Mouse (Mus musculus) cerebellum, postnatal 25 days (tissue): ENCODE results near the gene Adgrf2.
A peak's percentile ranks its signal among the peaks of the same experiment; 100 is the strongest.

ENCODE experiments used
- DNase-seq, 2 experiments: peaks; one replicate each; pipeline ENCODE4 v3.0.0; 2021; ENCODE audit warnings: mixed read lengths in 2 of 2

Adgrf2 gene

DNA sequence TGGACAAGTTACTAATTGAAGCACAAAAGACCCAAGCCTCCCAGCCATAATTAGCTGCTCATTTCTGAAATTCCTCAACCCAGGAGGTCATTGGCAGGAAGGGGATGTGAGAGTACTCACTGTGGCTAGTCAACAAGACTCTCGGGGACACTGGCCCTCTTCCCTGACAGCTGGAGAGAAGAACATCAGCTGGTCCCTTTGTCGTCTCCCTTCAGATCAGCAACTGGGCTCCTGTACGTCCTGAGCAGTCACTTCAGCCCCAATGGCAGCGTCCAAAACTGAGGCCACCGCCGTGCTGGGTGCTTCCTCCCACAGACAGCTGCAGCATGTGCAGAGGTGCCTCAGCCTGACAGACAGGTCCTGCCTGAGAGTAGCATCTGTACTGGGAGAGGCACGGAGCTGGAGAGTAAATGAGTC lies at the start of gene Adgrf2:
Gene Adgrf2 (minus strand): TSS at position 379 of the 417 bp plus-strand sequence.
- no peak for DNase-seq

DNA sequence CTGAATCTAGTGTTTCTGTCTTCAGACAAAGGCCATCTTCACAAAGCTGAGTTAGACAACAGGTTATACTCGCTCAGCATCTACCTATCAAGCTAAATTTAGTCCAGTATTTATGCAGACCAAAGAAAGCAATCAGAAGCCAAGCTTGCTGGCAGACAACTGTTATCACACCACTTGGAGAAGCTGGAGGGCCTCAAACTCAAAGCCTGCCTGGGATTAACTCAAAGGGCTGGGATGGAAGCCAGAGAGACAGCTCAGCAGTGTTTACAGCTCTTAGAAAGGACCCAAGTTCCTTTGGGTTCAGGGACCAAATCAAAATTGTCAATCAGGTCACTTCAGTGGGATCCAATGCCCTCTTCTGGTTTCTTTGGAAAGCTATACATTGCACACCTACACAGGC lies 48.8 kb upstream of the Adgrf2 start:
- no peak for DNase-seq

DNA sequence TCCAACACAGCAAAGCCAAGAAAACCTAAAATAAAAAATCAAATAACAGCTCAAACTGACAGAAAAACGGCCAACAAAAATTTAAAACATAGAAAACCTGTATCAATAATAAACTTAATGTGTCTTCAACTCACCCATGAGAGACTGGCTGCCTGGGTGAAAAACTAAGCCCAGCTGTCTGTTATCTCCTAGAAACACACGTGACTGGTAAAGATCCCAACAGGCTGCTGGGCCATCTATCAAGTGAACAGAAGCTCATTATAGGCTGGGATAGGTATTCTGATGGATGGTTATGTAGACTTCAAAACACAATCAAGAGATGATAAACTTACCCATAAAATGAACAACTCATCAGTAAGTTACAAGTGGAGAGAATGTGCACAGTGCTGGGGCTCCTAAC lies 47.7 kb upstream of the Adgrf2 start:
- DNase-seq = no peak

DNA sequence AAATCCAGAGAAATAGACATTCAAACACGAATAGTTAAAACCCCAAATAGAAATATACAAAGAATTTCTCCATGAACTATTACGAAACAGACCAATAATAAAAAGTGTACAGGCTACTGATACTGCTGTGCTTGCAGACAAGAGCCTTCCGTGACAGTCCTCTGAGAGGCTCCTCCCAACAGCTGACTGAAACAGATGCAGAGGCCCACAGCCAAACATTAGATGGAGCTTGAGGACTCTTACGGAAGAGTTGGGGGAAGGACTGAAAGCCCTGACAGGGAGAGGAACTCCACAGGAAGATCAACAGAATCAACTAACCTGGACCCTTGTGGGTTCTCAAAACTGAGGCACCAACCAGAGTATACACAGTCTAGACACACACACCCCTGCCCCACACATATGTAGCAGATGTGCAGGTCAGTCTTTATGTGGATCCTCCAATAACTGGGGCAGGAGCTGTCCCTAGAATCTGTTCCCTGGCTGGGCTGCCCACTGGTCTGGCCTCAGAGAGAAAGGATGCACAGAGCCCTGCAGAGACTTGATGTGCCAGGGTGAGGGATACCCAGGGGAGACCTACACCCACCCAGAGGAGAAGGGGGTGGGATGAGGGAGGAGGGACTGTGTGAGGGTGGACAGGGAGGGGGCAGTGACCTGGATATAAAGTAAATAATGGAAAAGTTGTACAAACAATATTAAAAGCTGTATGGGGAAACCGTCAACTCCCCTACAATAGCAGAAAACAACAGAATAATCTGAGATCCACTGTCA lies 46.9 kb upstream of the Adgrf2 start:
- DNase-seq = no peak

DNA sequence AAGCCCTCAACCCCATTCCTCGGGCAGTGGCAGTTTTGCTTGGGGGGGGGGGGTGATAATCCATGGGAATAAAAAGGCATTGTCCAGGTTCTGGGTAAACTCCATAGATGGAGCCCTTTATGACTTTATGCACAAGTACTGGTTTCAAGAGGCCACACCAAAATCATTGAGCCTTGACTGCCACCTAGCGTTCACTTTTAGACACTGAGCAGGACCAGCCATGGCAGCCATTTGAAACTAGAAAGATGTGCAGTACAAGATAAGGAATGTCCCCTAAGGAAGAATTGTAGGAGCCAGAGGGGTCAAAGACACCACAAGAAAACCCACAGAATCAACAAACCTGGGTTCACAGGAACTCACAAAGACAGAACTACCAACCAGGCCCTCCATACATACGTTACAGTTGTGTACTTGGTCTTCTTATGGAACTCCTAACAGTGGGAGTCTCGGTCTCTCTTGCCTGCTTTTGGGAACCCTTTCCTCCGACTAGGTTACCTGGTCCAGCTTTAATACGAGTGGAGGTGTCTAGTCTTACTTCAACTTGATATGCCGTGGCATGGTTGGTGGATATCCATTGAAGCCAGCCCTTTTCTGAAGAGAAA lies 40.3 kb upstream of the Adgrf2 start:
- DNase-seq = peak; percentile 64 to 79

DNA sequence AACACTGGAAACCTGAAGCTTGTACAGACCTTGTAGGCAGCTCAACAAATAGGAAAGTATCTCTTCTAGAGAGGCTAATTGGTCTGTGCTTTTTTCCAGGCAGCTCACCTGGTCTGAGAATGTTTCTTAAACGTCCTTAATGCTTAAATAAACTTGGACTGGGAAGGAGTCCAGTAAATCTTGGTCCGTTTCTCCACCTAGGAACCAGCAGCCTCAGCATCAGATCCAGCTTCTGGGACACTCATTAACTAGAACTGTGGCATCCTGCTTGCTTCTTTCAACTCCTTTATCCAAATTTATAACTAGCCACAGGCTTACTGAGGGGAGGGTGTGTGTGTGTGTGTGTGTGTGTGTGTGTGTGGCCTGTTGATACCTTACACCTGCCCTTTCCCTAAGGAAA lies 11.8 kb upstream of the Adgrf2 start:
- no peak for DNase-seq

DNA sequence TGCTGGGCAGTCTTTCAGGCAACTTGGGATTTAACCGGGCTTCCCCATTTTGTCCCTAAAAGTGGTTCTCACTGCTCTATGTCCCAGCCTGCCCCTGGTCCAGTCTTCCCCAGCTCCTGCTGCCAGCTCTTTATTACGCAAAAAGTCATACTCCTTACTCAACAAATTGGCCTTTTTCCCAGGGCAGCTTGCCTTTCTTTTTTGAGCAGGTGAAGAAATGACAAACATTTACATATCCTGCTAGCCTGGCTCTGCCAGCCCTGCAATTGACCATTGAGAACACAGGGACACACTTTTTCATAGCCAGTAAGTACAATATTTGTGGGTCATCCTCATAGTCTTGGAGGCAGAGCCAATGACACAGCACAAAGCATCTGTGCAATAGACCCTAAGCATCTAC lies 10.2 kb upstream of the Adgrf2 start:
- DNase-seq = no peak

DNA sequence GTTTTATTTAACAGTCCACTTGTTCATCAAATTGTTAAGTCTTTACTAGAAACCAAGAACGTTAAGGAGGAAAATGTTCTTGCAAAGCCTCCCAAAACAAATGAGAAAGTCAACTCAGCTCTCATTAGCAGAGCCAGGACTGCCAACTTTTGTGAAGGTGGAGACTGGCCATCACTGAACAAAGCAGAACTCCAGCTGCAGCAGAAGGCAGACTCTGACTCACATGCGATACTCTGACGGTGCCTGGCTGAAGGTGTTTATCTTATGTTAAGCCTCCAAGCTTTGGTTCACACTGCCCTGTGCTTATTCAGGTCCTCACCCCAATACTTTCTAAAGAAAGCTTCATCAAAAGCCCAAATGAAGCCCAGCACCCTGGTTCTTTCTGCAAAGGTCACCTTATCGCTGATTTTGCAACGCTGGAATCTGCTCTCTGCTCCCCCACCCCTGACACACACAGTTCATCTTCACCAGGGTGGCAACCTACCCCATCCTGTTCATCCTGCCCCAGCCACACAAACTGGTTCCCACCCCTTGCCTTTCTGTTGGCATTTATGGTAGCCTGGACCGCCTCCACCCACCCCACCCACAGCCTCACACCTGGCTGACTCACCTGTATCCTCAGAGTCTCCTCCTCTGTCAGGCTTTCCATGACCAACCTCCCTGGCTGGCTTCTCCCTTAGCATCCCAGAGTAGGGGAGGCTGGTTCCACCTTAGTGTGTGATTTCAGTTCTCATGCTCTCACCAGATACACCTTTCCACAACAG lies 3.9 kb upstream of the Adgrf2 start:
- no peak for DNase-seq

DNA sequence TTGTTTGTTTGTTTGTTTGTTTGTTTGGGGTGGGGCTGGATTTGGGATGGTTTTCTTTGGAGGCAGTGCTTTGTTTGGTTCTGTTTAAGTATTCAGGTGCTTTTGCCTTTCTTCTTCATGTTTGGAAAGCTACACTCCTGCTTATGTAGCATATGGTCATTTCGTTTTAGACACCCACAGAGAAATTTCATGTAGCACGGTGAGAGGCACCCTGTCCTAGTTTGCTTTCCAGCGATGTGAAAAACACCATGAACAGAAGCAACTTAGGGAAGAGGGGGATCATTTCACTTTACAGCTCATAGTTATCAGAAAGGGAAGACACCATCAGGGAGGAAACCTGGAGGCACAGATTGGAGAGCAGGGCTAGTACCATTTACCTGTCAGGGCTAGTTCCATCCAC lies 844 bp upstream of the Adgrf2 start:
- DNase-seq = no peak

DNA sequence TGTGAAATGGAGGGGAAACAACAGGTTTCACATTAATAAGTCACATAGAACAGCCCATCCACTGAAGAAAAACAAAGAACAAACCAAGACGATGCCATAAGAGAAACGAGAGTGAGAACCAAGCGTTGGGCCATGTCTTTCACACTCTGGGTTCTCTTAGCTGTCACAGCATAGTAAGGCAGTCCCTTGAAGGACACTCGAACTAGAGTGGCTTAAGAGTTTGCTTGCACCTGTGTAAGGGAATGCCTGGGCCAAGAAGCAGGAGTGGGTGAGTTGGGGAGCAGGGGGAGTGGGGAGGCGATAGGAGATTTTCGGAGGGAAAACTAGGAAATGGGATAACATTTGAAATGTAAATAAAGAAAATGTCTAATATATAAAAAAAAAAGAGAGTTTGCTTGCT lies 3.2 kb downstream of the Adgrf2 start:
- no peak for DNase-seq

DNA sequence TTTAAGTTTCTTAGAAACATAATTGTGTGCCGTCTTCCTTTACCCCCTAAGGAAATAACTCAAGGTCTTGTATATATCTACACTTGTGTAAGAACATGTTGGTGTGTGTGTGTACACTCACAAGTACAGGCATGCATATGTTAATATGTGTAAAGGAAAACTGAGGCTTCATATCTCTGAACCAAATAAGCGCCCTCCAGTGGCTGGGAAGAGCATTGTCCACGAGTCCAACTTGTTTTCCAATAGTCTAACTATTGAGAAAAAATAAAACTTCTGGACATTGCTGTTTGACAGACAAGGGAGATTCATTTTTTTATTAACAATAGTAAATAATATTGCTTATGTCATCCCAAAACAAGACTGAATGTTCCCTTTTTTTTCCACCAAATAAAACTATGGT lies 24.8 kb downstream of the Adgrf2 start:
- no peak for DNase-seq

DNA sequence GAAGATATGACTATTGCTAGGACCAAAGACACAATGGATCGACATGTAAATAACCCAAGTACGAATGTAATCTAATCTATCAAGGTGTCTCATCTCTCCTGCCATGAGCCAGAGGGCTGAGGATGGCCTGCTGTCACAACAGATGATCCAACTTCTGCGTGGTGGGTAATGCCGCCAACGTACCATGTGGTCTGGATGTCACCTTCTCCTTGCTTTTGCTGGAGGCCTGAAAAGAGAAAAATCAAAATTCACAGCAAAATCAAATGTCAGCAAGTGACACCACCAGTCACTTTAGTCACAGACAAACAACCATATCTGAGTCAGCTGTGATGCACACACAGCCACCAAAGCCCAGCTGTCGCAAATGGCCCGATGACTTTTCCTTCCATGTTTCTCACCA lies 27.0 kb downstream of the Adgrf2 start:
- DNase-seq = no peak

DNA sequence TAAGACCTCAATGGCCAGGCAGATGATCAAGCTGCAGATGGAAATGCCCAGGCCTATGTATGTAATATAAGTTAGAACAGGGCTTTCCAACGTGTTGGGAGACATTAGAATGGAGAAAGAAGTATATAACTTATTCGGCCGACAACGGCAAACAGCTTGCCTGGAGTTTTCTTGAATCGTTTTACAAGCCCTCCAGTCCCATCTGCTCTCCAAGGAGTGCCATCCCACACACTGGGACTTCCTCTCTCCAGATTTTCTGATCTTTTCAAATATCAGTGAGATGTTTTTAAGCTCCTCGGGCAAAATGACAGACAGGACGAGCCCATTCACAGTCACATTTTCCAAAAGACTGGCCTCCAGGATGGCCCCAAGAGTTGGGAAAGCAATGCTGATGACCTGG lies 31.3 kb downstream of the Adgrf2 start:
- no peak for DNase-seq

DNA sequence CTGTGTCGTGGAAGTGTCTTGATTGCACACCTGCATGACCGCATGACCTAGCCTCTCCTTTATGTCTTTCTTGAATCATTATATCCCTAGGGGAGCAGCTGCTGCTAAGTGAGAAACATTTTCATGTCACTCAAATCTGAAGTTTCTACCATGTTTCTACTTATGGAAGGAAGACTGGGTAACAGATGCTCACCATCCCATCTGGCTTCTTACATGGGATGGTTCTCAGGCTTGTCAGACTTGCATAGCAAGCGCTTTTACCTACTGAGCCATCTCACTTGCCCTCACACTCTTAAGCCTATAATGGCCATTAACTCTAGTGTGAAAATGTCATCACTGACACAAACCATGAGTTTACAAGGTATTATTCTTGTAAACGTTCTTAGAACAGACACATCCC lies 36.4 kb downstream of the Adgrf2 start:
- no peak for DNase-seq

DNA sequence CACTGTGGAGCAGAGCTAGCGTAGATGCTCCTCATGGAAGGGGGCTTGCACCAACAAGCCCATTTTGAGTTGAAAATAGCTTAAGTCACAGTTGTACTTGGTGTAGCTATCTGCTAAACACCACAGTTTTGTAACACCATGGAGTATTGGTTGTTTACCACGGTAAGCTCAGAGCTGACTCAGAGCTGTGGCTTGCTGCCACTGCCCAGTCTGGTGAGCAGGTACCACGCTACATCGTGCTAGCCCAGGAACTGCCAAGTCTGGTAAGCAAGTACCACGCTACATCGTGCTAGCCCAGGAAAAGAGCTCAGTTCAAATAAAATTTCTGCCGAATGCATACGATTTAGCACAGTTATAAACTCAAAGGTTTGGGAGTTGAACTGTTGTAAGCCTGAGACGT lies 39.8 kb downstream of the Adgrf2 start:
- peak in 1 of 2 experiments; percentile 9 for DNase-seq

DNA sequence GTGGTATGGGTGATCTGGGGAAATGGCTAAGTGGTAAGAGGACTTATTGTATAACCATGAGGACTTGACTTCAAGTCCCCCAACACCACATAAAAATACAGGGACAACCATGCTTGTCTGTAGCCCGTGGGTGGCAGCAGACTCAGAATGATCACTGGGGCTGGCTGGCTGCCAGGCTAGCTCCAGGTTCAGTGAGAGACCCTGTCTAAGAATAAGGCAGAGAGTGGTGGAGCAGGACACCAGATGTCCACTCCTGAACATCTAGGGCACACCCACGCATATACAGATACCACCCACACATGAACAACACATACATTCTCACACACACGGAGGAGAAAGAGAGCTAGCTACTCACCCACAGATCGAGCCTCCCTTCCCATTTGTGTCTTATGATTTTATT lies 47.2 kb downstream of the Adgrf2 start:
- DNase-seq = peak in 1 of 2 experiments; percentile 8

DNA sequence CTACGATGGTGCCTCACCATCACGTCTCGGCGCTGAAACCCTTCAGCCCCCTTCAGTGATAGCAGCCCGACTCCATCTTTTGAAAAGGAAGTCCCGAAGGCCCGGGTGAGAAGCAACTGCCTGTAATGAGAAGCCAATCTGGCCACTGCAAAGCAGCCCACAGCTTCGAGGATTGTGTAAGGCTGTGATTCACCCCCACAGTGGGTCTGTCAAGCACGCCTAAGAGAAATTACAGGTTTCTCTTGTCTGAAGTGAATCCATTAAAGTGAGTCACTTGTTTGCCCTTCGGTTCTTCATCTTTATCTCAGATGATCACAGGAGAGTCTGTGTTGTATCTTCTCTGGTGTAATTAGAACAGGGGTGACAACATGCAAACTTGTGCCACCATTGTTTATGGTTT lies 49.8 kb downstream of the Adgrf2 start, which contains the start of gene Adgrf4:
Gene Adgrf4 (minus strand): TSS at position 149 of the 400 bp plus-strand sequence.
- DNase-seq = no peak

DNA sequence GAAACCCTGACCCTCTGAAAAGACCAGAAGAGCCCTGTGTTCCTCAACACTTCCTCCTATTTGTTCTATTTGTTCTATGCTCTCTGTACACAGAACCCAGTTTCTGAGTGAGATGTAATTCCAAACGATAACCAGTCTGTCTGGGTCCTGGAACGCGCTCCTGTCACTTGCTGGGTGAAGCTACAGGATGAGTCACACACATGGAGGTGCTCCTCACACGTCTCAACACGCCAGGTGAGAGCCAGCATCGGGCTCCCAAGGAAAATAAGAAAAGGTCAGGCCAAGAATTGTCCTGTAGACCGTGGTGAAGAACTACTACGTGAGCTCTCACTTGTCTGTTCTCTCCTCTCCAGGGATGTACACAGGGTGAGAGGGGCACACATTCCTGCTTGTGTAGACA lies 51.4 kb downstream of the Adgrf2 start:
- DNase-seq = no peak
